Mouse (Mus musculus) lung, embryonic 16.5 days (tissue): ENCODE measurements around the gene Arhgap23. TPM values are rescaled to one million over a fixed set of nuclear protein-coding genes. Genes with fewer than 3 reads are reported as not detected.

Experiments
- ATAC-seq: fragments of 200-750 bp; cut with Nextera tagmentation; 2 replicates; pipeline ENCODE4 v1.8.0; 2017; ENCODE audit warnings: low read depth, mild to moderate bottlenecking, moderate library complexity
- H3K27ac ChIP-seq: fragments of 300-500 bp; sonication (generic); 2 replicates; pipeline ENCODE4 v1.5.1; 2014; ENCODE audit warnings: mild to moderate bottlenecking, control low read depth, low read length
- H3K27me3 ChIP-seq: fragments of 300-500 bp; sonication (generic); 2 replicates; pipeline ENCODE4 v1.6.1; 2014; ENCODE audit warnings: low read depth, low read length, mixed read lengths; ENCODE audit not compliant: control insufficient read depth, insufficient read depth
- H3K36me3 ChIP-seq: fragments of 300-500 bp; sonication (generic); 2 replicates; pipeline ENCODE4 v1.6.1; 2014; ENCODE audit warnings: low read length; ENCODE audit not compliant: control insufficient read depth, insufficient read depth
- H3K4me1 ChIP-seq: fragments of 300-500 bp; sonication (generic); replicated peaks from 2 replicates; pipeline ENCODE4 v1.6.1; 2014; ENCODE audit warnings: low read length, mixed read lengths; ENCODE audit not compliant: control insufficient read depth, insufficient read depth
- H3K4me2 ChIP-seq: fragments of 300-500 bp; sonication (generic); 2 replicates; pipeline ENCODE4 v1.6.1; 2014; ENCODE audit warnings: low read depth, low read length, control low read depth
- H3K4me3 ChIP-seq: fragments of 300-500 bp; sonication (generic); 2 replicates; pipeline ENCODE4 v1.5.1; 2014; ENCODE audit warnings: mild to moderate bottlenecking, low read length, control low read depth
- H3K9ac ChIP-seq: fragments of 300-500 bp; sonication (generic); 2 replicates; pipeline ENCODE4 v1.6.1; 2014; ENCODE audit warnings: low read length, control low read depth
- H3K9me3 ChIP-seq: fragments of 300-500 bp; sonication (generic); 2 replicates; pipeline ENCODE4 v1.6.1; 2016; ENCODE audit warnings: low read length; ENCODE audit not compliant: control insufficient read depth
- WGBS: fragments of 180-500 bp; shearing (Covaris S2); extraction: QIAGEN DNeasy Blood & Tissue Kit; methylation state at CpG from one replicate; pipeline ENCODE4 v1.1.7; 2014; 5-methylcytosine and 5-hydroxymethylcytosine counted together
- polyA plus RNA-seq: library from polyadenylated mRNA; unstranded; fragments of >200 nt; fragmentation: Nextera tagmentation; extraction: Ambion mirVana; gene quantifications from 2 replicates; pipeline ENCODE4 v1.2.1, GENCODE M21; 2015

The Arhgap23 gene
- polyA plus RNA-seq, 1 experiment from 2014 or later: 5.2 TPM

GRCm38 (mm10) chr11:97437745-97438144, 22.4 kb downstream of the Arhgap23 start:
- peak; percentile 57 for ATAC-seq
- no peak overlapping the region for H3K4me3 ChIP-seq
- peak overlapping the region; percentile 51 for H3K9ac ChIP-seq
- WGBS: 7% methylated on average over 5 of the region's 5 CpGs
- H3K9me3 ChIP-seq: no peaks in the 10 kb centered on the region
- H3K27ac ChIP-seq: peak overlapping the region; percentile 96
- H3K4me2 ChIP-seq: peak overlapping the region; percentile 1
- H3K27me3 ChIP-seq: no peaks in the 10 kb centered on the region
- H3K4me1 ChIP-seq: peaks cover 70% of the 10 kb centered on the region
- no peaks in the 10 kb centered on the region for H3K36me3 ChIP-seq

GRCm38 (mm10) chr11:97438868-97439267, 23.5 kb downstream of the Arhgap23 start:
- 31% methylated on average over 9 of the region's 9 CpGs for WGBS
- Histone ChIP-seq H3K4me2 (no peak overlapping the region), H3K9me3 (no peaks in the 10 kb centered on the region), H3K27ac (peak overlapping the region; percentile 96), H3K4me3 (no peak overlapping the region), H3K9ac (peak overlapping the region; percentile 41), H3K36me3 (no peaks in the 10 kb centered on the region), H3K4me1 (peaks cover 68% of the 10 kb centered on the region), H3K27me3 (no peaks in the 10 kb centered on the region)
- ATAC-seq: no peak

GRCm38 (mm10) chr11:97439935-97440334, 24.6 kb downstream of the Arhgap23 start:
- H3K9me3 ChIP-seq: no peaks in the 10 kb centered on the region
- peak overlapping the region; percentile 96 for H3K27ac ChIP-seq
- peak; percentile 75 for ATAC-seq
- WGBS: under 1% methylated on average over 34 of the region's 37 CpGs
- peak overlapping the region; percentile 81 for H3K4me3 ChIP-seq
- peaks cover 63% of the 10 kb centered on the region for H3K4me1 ChIP-seq
- H3K9ac ChIP-seq: peak overlapping the region; percentile 86
- H3K4me2 ChIP-seq: peak overlapping the region; percentile 83
- H3K27me3 ChIP-seq: no peaks in the 10 kb centered on the region
- H3K36me3 ChIP-seq: peaks cover 8% of the 10 kb centered on the region

- H3K27me3 ChIP-seq: no peaks in the 10 kb centered on the region
- peak overlapping the region; percentile 83 for H3K4me2 ChIP-seq
- H3K4me3 ChIP-seq: peak overlapping the region; percentile 81
- ATAC-seq: peak; percentile 24
- under 1% methylated on average over 32 of the region's 34 CpGs for WGBS
- peak overlapping the region; percentile 86 for H3K9ac ChIP-seq
- H3K36me3 ChIP-seq: peaks cover 10% of the 10 kb centered on the region
- H3K9me3 ChIP-seq: no peaks in the 10 kb centered on the region
- peaks cover 58% of the 10 kb centered on the region for H3K4me1 ChIP-seq
- H3K27ac ChIP-seq: peak overlapping the region; percentile 96
These were observed 25.1 kb downstream of the Arhgap23 start for GRCm38 (mm10) chr11:97440441-97440881.

- Histone ChIP-seq H3K36me3 (peaks cover 10% of the 10 kb centered on the region), H3K27ac (peak overlapping the region; percentile 96), H3K27me3 (no peaks in the 10 kb centered on the region), H3K9me3 (no peaks in the 10 kb centered on the region), H3K4me3 (peak overlapping the region; percentile 81), H3K4me1 (peaks cover 51% of the 10 kb centered on the region), H3K4me2 (peak overlapping the region; percentile 83), H3K9ac (peak overlapping the region; percentile 86)
- 26% methylated on average over 15 of the region's 15 CpGs for WGBS
- ATAC-seq: no peak
These were observed 25.8 kb downstream of the Arhgap23 start for GRCm38 (mm10) chr11:97441036-97441657.

GRCm38 (mm10) chr11:97441658-97442125, 26.4 kb downstream of the Arhgap23 start:
- H3K4me1 ChIP-seq: peaks cover 46% of the 10 kb centered on the region
- H3K36me3 ChIP-seq: peaks cover 10% of the 10 kb centered on the region
- peak overlapping the region; percentile 83 for H3K4me2 ChIP-seq
- H3K9ac ChIP-seq: peak overlapping the region; percentile 86
- no peak for ATAC-seq
- H3K27me3 ChIP-seq: no peaks in the 10 kb centered on the region
- peak overlapping the region; percentile 96 for H3K27ac ChIP-seq
- WGBS: 10% methylated on average over 3 of the region's 3 CpGs
- H3K4me3 ChIP-seq: peak overlapping the region; percentile 81
- H3K9me3 ChIP-seq: no peaks in the 10 kb centered on the region

- H3K4me2 ChIP-seq: no peak overlapping the region
- H3K36me3 ChIP-seq: peaks cover 13% of the 10 kb centered on the region
- ATAC-seq: no peak
- H3K9me3 ChIP-seq: no peaks in the 10 kb centered on the region
- WGBS: 75% methylated on average over 11 of the region's 11 CpGs
- H3K27ac ChIP-seq: no peak overlapping the region
- H3K27me3 ChIP-seq: no peaks in the 10 kb centered on the region
- peaks cover 34% of the 10 kb centered on the region for H3K4me1 ChIP-seq
- no peak overlapping the region for H3K9ac ChIP-seq
- no peak overlapping the region for H3K4me3 ChIP-seq
These were observed 27.8 kb downstream of the Arhgap23 start for GRCm38 (mm10) chr11:97442891-97443675.

GRCm38 (mm10) chr11:97445596-97445995, 30.3 kb downstream of the Arhgap23 start:
- Histone ChIP-seq H3K27me3 (no peaks in the 10 kb centered on the region), H3K4me3 (no peak overlapping the region), H3K4me2 (no peak overlapping the region), H3K9me3 (no peaks in the 10 kb centered on the region), H3K4me1 (peaks cover 35% of the 10 kb centered on the region), H3K36me3 (peaks cover 16% of the 10 kb centered on the region), H3K27ac (no peak overlapping the region), H3K9ac (no peak overlapping the region)
- 59% methylated on average over 6 of the region's 6 CpGs for WGBS
- no peak for ATAC-seq

- H3K9me3 ChIP-seq: no peaks in the 10 kb centered on the region
- H3K9ac ChIP-seq: no peak overlapping the region
- H3K36me3 ChIP-seq: peaks cover 16% of the 10 kb centered on the region
- H3K4me1 ChIP-seq: peaks cover 38% of the 10 kb centered on the region
- no peaks in the 10 kb centered on the region for H3K27me3 ChIP-seq
- H3K27ac ChIP-seq: no peak overlapping the region
- ATAC-seq: no peak
- no peak overlapping the region for H3K4me3 ChIP-seq
- WGBS: 43% methylated on average over 4 of the region's 4 CpGs
- H3K4me2 ChIP-seq: no peak overlapping the region
These were observed 30.7 kb downstream of the Arhgap23 start for GRCm38 (mm10) chr11:97445999-97446511.
